Mouse (Mus musculus) liver, postnatal 0 days (tissue): ENCODE data around the gene Nme6.
"Not testable (repeated sequence)": the region's sequence is repeated elsewhere in the genome, so short reads cannot be mapped to it uniquely, and the experiment has no call there.

Experiments
- CTCF ChIP-seq: sonication (generic); IDR thresholded peaks from 2 replicates; pipeline ENCODE4 v1.5.1; 2016; ENCODE audit warnings: antibody characterized with exemption, low read depth
- EP300 ChIP-seq: IDR thresholded peaks from 2 replicates; pipeline ENCODE4 v1.6.1; 2016; ENCODE audit warnings: antibody characterized with exemption, low read depth, mild to moderate bottlenecking

- TF ChIP-seq CTCF, EP300: not testable (repeated sequence)
Observed at GRCm38 (mm10) chr9:109805596-109805995, 27.0 kb upstream of the Nme6 start.
